Mouse (Mus musculus) kidney, postnatal 0 days (tissue): ENCODE data around the gene Fbxo41. TPM values are rescaled to one million over a fixed set of nuclear protein-coding genes. Genes with fewer than 3 reads are reported as not detected.

Experiments
- ATAC-seq: fragments of 200-750 bp; cut with Nextera tagmentation; replicated peaks from 2 replicates; pipeline ENCODE4 v1.8.0; 2017; ENCODE audit warnings: low read depth, moderate number of reproducible peaks, moderate TSS enrichment, moderate library complexity; ENCODE audit not compliant: low FRiP score
- DNase-seq: peaks from one replicate; pipeline ENCODE4 v3.0.0-alpha.2; 2016; ENCODE audit warnings: low spot score
- H3K27ac ChIP-seq: fragments of 300-500 bp; sonication (generic); 2 replicates; pipeline ENCODE4 v1.5.1; 2014; ENCODE audit warnings: mild to moderate bottlenecking
- H3K27me3 ChIP-seq: fragments of 300-500 bp; sonication (generic); 2 replicates; pipeline ENCODE4 v1.6.1; 2014; ENCODE audit warnings: low read length, mixed read lengths; ENCODE audit not compliant: insufficient read depth
- H3K36me3 ChIP-seq: fragments of 300-500 bp; sonication (generic); 2 replicates; pipeline ENCODE4 v1.6.1; 2014; ENCODE audit warnings: low read length, mixed read lengths; ENCODE audit not compliant: insufficient read depth
- H3K4me1 ChIP-seq: fragments of 300-500 bp; sonication (generic); replicated peaks from 2 replicates; pipeline ENCODE4 v1.6.1; 2014; ENCODE audit warnings: antibody characterized with exemption, low read length, mixed read lengths; ENCODE audit not compliant: insufficient read depth
- H3K4me2 ChIP-seq: fragments of 300-500 bp; sonication (generic); 2 replicates; pipeline ENCODE4 v1.6.1; 2014; ENCODE audit warnings: mild to moderate bottlenecking, low read length, moderate library complexity, mixed read lengths
- H3K4me3 ChIP-seq: fragments of 300-500 bp; sonication (generic); replicated peaks from 2 replicates; pipeline ENCODE4 v1.5.1; 2014; ENCODE audit warnings: low read depth, low read length
- H3K9ac ChIP-seq: fragments of 300-500 bp; sonication (generic); 2 replicates; pipeline ENCODE4 v1.6.1; 2014; ENCODE audit warnings: low read depth, low read length
- H3K9me3 ChIP-seq: fragments of 300-500 bp; sonication (generic); replicated peaks from 2 replicates; pipeline ENCODE4 v1.6.1; 2016; ENCODE audit warnings: low read length, inconsistent platforms, mixed read lengths
- CTCF ChIP-seq: IDR thresholded peaks from 2 replicates; pipeline ENCODE4 v1.5.1; 2016; ENCODE audit warnings: antibody characterized with exemption, low read depth, mild to moderate bottlenecking, moderate library complexity
- WGBS: fragments of 180-500 bp; shearing (Covaris S2); extraction: QIAGEN DNeasy Blood & Tissue Kit; methylation state at CpG from one replicate; pipeline ENCODE4 v1.1.7; 2014; 5-methylcytosine and 5-hydroxymethylcytosine counted together
- polyA plus RNA-seq: library from polyadenylated mRNA; unstranded; fragments of >200 nt; fragmentation: Nextera tagmentation; extraction: Ambion mirVana; gene quantifications from 2 replicates; pipeline ENCODE4 v1.2.1, GENCODE M21; 2015

The Fbxo41 gene
- polyA plus RNA-seq, 1 experiment from 2014 or later: 0.04 TPM

DNA sequence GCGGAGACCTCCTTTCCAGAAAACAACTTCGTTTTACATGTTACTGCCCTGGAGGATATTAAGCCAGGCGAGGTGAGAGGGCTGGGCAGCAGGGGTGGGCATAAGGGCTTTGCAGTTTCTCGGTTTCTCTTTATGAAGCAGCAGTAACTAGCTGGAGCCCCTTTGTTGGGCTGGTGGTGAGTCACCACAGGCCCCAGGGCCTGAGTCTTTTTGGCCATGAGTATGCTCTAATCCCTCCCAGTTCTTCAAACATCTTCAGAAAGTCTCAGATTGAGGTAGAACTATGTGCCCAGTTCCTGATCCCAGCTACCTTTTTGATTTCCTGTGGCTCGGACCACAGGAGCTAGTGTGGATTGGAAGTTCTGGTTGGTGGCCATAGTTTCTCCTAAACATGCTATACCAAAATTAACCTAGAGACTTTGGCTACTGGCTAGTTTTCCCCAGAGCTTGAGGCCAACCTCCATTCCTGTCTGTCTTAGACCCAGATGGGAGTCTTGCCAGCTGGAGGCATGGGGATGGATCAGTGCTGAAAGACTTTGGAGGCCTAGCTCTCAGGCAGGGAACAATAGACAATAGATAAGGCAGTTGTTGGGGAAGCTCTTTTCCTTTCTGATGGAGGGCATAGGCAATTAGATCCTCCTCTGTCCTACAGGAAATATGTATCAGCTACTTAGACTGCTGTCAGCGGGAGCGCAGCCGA lies 58.4 kb downstream of the Fbxo41 start:
- TF ChIP-seq CTCF: no peak
- no peak overlapping the region for H3K9ac ChIP-seq
- H3K27ac ChIP-seq: 0 out of 2 replicates have a peak overlapping the region, but pooled peaks have one; percentile 31
- H3K4me1 ChIP-seq: peaks cover 6% of the 10 kb centered on the region; the same call in 1 of the 2 replicates
- no peaks in the 10 kb centered on the region for H3K27me3 ChIP-seq
- no peak overlapping the region for H3K4me2 ChIP-seq
- H3K9me3 ChIP-seq: no peaks in the 10 kb centered on the region
- H3K36me3 ChIP-seq: peaks cover 40% of the 10 kb centered on the region
- DNase-seq (no peak), ATAC-seq (no peak)
- 83% methylated on average over 8 of the region's 8 CpGs for WGBS
- H3K4me3 ChIP-seq: no peak overlapping the region

- no peak for ATAC-seq
- H3K4me2 ChIP-seq: no peak overlapping the region
- H3K9ac ChIP-seq: no peak overlapping the region
- no peak overlapping the region for H3K4me3 ChIP-seq
- TF ChIP-seq CTCF: no peak
- peaks cover 6% of the 10 kb centered on the region; the same call in 1 of the 2 replicates for H3K4me1 ChIP-seq
- H3K27me3 ChIP-seq: no peaks in the 10 kb centered on the region
- WGBS: 73% methylated on average over 3 of the region's 3 CpGs
- H3K9me3 ChIP-seq: no peaks in the 10 kb centered on the region
- H3K36me3 ChIP-seq: peaks cover 47% of the 10 kb centered on the region
- H3K27ac ChIP-seq: no peak overlapping the region; the same call in 1 of the 2 replicates
- no peak for DNase-seq
Observed at GRCm38 (mm10) chr6:85443488-85444233, 59.1 kb downstream of the Fbxo41 start.

- Histone ChIP-seq H3K4me2 (no peak overlapping the region), H3K4me1 (peaks cover 6% of the 10 kb centered on the region; the same call in 1 of the 2 replicates), H3K9me3 (no peaks in the 10 kb centered on the region), H3K4me3 (no peak overlapping the region), H3K36me3 (peaks cover 45% of the 10 kb centered on the region), H3K9ac (no peak overlapping the region), H3K27ac (no peak overlapping the region), H3K27me3 (no peaks in the 10 kb centered on the region)
- no peak for DNase-seq
- no peak for ATAC-seq
- TF ChIP-seq CTCF: no peak
- WGBS: 87% methylated on average over 4 of the region's 4 CpGs
Observed at GRCm38 (mm10) chr6:85441142-85441541, 61.7 kb downstream of the Fbxo41 start.

- Histone ChIP-seq H3K9me3 (no peaks in the 10 kb centered on the region), H3K27me3 (no peaks in the 10 kb centered on the region), H3K36me3 (peaks cover 33% of the 10 kb centered on the region; the same call in 1 of the 2 replicates), H3K4me2 (no peak overlapping the region), H3K9ac (no peak overlapping the region), H3K27ac (no peak overlapping the region), H3K4me3 (no peak overlapping the region), H3K4me1 (0 out of 2 replicates have a peak, but pooled peaks cover 6% of the 10 kb centered on the region)
- WGBS: 81% methylated on average over 5 of the region's 6 CpGs
- ATAC-seq: no peak
- no peak for DNase-seq
- no peak for TF ChIP-seq CTCF
Observed at GRCm38 (mm10) chr6:85436631-85437030, 66.2 kb downstream of the Fbxo41 start.

GRCm38 (mm10) chr6:85436204-85436603 lies 66.6 kb downstream of the Fbxo41 start:
- no peak for TF ChIP-seq CTCF
- Histone ChIP-seq H3K27ac (no peak overlapping the region), H3K4me1 (0 out of 2 replicates have a peak, but pooled peaks cover 6% of the 10 kb centered on the region), H3K27me3 (no peaks in the 10 kb centered on the region), H3K9ac (no peak overlapping the region), H3K36me3 (peaks cover 29% of the 10 kb centered on the region; the same call in 1 of the 2 replicates), H3K9me3 (no peaks in the 10 kb centered on the region), H3K4me2 (no peak overlapping the region), H3K4me3 (no peak overlapping the region)
- ATAC-seq (no peak), DNase-seq (no peak)
- WGBS: 88% methylated on average over 1 of the region's 1 CpGs

DNA sequence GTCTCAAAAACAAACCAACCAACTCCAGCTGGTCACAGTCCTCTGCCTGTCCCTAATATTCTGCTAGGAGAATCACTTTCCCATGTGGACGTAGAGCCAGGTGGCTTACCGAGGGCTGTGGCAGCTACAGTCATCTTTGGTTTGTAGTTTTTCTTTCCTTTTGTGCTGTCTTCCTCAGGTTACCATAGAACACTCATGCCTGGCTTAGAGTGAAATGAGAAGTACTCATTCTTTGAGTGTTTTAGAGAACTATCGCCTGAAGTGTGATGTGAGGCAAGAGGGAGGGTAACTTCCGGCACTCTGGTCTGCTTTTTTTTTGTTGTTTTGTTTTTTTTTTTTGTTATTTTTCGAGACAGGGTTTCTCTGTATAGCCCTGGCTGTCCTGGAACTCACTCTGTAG lies 68.9 kb downstream of the Fbxo41 start:
- TF ChIP-seq CTCF: no peak
- Histone ChIP-seq H3K4me1 (0 out of 2 replicates have a peak, but pooled peaks cover 6% of the 10 kb centered on the region), H3K4me3 (no peak overlapping the region), H3K27ac (no peak overlapping the region), H3K27me3 (no peaks in the 10 kb centered on the region), H3K9ac (no peak overlapping the region), H3K9me3 (no peaks in the 10 kb centered on the region), H3K36me3 (peaks cover 8% of the 10 kb centered on the region; the same call in 1 of the 2 replicates), H3K4me2 (no peak overlapping the region)
- DNase-seq (no peak), ATAC-seq (no peak)
- WGBS: 65% methylated on average over 5 of the region's 5 CpGs
